Mouse (Mus musculus): ENCODE data around the gene Fosl1. TPM values are rescaled to one million over a fixed set of nuclear protein-coding genes. Genes with fewer than 3 reads are reported as not detected.

The Fosl1 gene
- polyA plus RNA-seq, 1 experiment from 2014 or later = not detected

DNA sequence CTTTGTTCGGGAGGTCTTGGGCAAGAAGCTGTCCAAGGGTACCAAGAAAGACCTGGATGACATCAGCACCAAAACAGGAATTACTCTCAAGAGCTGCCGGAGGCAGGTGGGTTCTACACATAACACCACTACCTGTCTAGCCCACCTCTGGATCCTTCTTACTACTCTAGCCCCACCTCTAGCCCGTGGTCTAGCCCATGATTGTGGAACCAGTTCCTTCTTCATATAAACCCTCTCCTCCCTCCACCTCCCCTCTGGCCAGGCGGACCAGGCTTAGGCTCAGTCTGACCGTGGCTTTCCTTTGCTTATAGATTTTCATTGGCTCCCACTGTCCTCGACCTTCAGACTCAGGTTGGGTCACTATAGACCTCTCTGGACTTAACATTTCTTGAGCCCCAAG, 14.1 kb downstream of the Fosl1 start:
- H3K4me2 ChIP-seq (replicated peaks) = peak overlapping the region; percentile 97
- H3K4me1 ChIP-seq = peaks cover 32% of the 10 kb centered on the region
- H3K36me3 ChIP-seq = peaks cover 47% of the 10 kb centered on the region
- ATAC-seq (ENCODE audit: low FRiP score, low read depth) = no peak
- 92% methylated on average over 6 of the region's 6 CpGs for WGBS
- H3K27me3 ChIP-seq = no peaks in the 10 kb centered on the region
- H3K9ac ChIP-seq = peak overlapping the region; percentile 81
- H3K9me3 ChIP-seq = no peaks in the 10 kb centered on the region
- peak overlapping the region; percentile 73 for H3K4me3 ChIP-seq
- H3K27ac ChIP-seq = no peak overlapping the region

DNA sequence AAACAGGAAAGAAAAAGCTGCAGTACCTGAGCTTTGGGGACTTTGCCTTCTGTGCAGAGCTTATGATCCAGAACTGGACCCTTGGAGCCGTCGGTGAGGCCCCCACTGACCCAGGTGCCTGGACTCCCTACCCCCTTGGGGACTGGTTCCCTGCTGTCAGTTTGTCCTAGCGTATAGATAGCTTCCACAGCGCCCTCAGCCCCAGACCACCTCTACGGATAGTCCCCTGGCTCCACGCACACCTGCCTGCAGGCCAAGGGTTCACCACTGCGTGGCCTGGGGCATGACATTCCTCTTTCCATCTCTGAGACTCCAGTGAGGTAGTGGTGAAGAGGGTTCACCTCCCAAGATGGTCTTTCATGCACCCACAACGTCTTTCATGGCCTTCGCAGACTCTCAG, 15.9 kb downstream of the Fosl1 start:
- Histone ChIP-seq H3K27ac (no peak overlapping the region), H3K4me2 (replicated peaks) (no peak overlapping the region)
- 89% methylated on average over 9 of the region's 9 CpGs for WGBS

DNA sequence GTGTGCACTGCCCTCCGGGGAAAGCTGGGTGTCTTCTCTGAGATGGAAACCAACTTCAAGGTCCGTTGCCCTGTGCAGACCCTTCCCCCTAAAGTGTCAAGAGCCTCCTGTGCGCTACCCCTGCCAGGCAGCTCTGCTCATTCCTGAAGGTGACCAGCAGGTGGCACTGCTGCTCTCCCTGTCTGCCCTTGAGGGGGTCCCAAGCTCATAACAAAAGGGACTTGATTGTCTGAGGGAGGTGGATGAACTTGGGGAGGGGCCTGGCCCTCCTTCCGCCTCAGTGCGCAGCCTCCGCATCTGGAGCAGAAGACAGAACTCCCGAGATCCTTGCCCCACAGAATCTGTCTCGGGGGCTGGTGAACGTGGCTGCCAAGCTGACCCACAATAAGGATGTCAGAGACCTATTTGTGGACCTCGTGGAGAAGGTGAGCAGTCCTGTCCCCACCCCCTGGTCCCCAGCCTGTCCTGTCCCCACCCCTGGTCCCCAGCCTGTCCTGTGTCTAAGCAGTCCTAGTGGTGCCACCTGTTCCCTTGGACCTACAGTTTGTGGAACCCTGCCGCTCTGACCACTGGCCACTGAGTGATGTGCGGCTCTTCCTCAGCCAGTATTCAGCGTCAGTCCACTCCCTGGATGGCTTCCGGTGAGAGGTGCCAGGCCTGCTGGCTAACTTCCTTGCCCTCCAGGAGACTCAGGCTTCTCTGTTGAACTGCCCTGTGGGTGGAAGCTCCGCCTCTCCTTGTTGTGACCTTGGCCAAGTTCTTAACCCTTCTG, 16.6 kb downstream of the Fosl1 start:
- 0 out of 2 replicates have a peak, but pooled peaks have one; percentile 22 for ATAC-seq (ENCODE audit: low FRiP score, low read depth)
- WGBS = 45% methylated on average over 15 of the region's 15 CpGs
- Histone ChIP-seq H3K4me1 (peaks cover 22% of the 10 kb centered on the region), H3K4me3 (peak overlapping the region; percentile 28), H3K27ac (peak overlapping the region; percentile 61; the same call in 1 of the 2 replicates), H3K27me3 (no peaks in the 10 kb centered on the region), H3K9ac (peak overlapping the region; percentile 57), H3K4me2 (replicated peaks) (peak overlapping the region; percentile 55), H3K9me3 (no peaks in the 10 kb centered on the region), H3K36me3 (peaks cover 64% of the 10 kb centered on the region)

More for the DNA sequence above, 15.9 kb downstream of the Fosl1 start:
- no peaks in the 10 kb centered on the region for H3K9me3 ChIP-seq
- H3K9ac ChIP-seq = no peak overlapping the region
- ATAC-seq (ENCODE audit: low FRiP score, low read depth) = no peak
- no peaks in the 10 kb centered on the region for H3K27me3 ChIP-seq
- no peak overlapping the region; the same call in 1 of the 2 replicates for H3K4me3 ChIP-seq
- peaks cover 64% of the 10 kb centered on the region for H3K36me3 ChIP-seq
- peaks cover 22% of the 10 kb centered on the region for H3K4me1 ChIP-seq

DNA sequence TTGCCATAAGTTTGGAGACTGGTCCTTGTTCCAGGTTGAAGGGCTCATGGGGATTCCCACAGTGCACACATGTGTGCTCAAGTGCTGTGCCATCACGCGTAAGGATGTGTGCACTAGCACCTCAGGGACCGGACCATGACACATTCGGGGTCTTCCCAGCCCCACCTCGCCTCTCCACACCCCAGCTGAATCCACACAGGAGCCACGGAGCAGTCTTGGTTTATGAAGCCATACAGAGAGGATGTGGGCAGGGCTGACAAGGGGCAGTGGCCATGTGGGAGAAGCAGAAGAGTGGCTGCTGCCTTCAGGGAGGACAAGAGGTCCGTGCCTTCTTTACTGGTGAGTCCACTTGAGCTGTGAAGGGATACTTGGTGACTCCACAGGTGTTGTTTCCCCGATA, 17.7 kb downstream of the Fosl1 start:
- Histone ChIP-seq H3K36me3 (peaks cover 64% of the 10 kb centered on the region), H3K9ac (no peak overlapping the region), H3K4me3 (no peak overlapping the region), H3K4me1 (peaks cover 19% of the 10 kb centered on the region), H3K4me2 (replicated peaks) (no peak overlapping the region), H3K27me3 (no peaks in the 10 kb centered on the region), H3K27ac (no peak overlapping the region), H3K9me3 (no peaks in the 10 kb centered on the region)
- ATAC-seq (ENCODE audit: low FRiP score, low read depth) = no peak
- WGBS = 94% methylated on average over 8 of the region's 8 CpGs

DNA sequence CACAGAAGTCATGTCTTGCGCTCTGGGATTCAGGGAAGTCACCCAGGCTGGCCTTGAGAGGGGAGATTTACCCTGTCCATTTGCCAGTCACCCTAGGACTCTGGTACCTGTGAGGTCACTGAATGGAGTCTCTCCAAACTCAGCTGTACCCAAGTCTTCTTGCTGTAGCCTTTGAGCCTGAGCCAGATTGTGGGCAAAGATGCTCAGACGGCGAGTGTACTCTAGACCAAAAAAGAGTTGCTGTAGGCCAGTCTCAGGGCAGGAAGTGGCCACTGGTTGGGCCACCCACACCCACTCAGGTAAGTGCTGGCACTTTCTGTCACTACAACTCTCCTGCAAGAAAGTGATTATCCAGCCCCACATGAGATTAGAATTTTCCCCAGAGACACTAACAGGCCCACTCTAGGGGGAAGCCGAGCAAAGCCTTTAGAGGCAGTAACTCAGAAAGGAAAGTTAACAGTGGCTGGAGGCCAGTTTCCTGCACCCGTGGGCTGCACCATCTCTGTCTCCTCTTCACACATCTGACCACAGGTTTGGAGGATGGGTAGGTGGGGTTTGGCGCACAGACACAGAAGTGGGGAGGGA, 19.7 kb downstream of the Fosl1 start:
- no peak overlapping the region for H3K4me2 ChIP-seq (replicated peaks)
- H3K27me3 ChIP-seq = no peaks in the 10 kb centered on the region
- H3K36me3 ChIP-seq = peaks cover 59% of the 10 kb centered on the region
- H3K4me1 ChIP-seq = peaks cover 7% of the 10 kb centered on the region
- ATAC-seq (ENCODE audit: low FRiP score, low read depth) = no peak
- no peak overlapping the region for H3K27ac ChIP-seq
- no peak overlapping the region for H3K4me3 ChIP-seq
- H3K9ac ChIP-seq = no peak overlapping the region
- WGBS = 91% methylated on average over 6 of the region's 6 CpGs
- H3K9me3 ChIP-seq = no peaks in the 10 kb centered on the region

DNA sequence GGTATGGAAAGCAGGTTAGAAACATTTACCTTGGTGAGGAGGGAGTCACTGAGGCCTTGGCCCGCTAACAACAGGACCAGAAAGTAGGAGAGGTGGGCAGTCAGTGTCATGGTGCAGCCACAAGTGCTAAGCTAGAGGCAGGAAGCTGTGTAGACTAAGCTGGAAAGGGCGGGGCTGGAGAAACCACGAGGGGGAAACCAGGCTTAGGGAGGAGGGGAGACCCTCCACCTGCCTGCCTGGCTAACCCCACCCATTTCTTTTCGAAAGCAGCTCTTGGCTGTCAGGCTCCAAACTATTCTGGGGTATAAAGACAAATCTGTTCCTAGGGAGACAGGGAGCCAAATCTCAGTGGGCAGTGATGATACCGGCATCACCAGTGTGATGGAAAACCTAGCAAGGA, 21.0 kb downstream of the Fosl1 start, which contains the start of gene Ctsw:
Ctsw (minus strand) TSS at position 134 of the 400 bp plus-strand sequence.
- 59% methylated on average over 5 of the region's 5 CpGs for WGBS
- Histone ChIP-seq H3K4me3 (no peak within 1 kb of the TSS), H3K9ac (peak within 1 kb of the TSS; percentile 8; the same call in 1 of the 2 replicates), H3K27ac (no peak within 1 kb of the TSS), H3K4me1 (peaks cover 7% of the 10 kb centered on the region), H3K4me2 (replicated peaks) (no peak within 1 kb of the TSS), H3K9me3 (no peaks in the 10 kb centered on the region), H3K36me3 (peaks cover 47% of the 10 kb centered on the region), H3K27me3 (no peaks in the 10 kb centered on the region)
- no peak for ATAC-seq (ENCODE audit: low FRiP score, low read depth)

DNA sequence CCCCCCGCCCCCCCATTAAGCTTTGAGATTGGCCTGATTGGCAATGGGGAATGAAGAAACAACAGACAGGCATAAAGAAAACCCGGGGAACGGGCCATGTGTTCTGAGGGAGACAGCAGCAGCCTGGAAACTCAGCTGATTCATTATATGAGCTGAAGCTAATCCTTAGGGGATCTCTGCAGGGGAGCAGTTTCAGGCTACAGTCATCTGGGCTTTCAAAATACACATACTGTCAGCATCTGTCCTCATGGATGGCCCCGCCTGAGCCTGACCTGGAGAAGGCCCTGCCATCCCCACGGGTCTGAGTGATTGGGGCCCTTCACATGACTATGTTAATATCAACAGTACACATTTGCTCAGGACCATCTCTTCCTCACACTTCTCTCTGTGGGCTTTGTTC, 24.5 kb downstream of the Fosl1 start:
- no peak overlapping the region for H3K4me2 ChIP-seq (replicated peaks)
- ATAC-seq (ENCODE audit: low FRiP score, low read depth) = no peak
- H3K27ac ChIP-seq = no peak overlapping the region
- peaks cover 26% of the 10 kb centered on the region for H3K4me1 ChIP-seq
- H3K36me3 ChIP-seq = peaks cover 14% of the 10 kb centered on the region
- WGBS = 45% methylated on average over 5 of the region's 5 CpGs
- H3K4me3 ChIP-seq = no peak overlapping the region
- H3K9me3 ChIP-seq = no peaks in the 10 kb centered on the region
- no peaks in the 10 kb centered on the region for H3K27me3 ChIP-seq
- no peak overlapping the region for H3K9ac ChIP-seq

DNA sequence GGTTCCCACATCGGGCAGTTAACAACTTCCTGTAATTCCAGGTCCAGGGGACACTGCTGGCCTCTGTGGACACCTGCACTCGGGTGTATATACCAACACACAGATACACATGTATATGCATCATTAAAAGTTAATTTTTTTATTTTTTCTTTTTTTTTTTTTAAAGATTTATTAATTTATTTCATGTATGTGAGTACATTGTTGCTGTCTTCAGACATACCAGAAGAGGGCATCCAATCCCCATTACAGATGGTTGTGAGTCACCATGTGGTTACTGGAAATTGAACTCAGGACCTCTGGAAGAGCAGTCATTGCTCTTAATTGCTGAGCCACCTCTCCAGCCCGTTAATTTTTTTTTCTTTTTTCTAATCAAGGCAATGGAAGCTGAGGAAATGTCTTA, 25.5 kb downstream of the Fosl1 start:
- Histone ChIP-seq H3K4me3 (no peak overlapping the region), H3K4me2 (replicated peaks) (peak overlapping the region; percentile 92; the same call in 1 of the 2 replicates), H3K9me3 (no peaks in the 10 kb centered on the region), H3K4me1 (peaks cover 30% of the 10 kb centered on the region), H3K27me3 (no peaks in the 10 kb centered on the region), H3K9ac (no peak overlapping the region), H3K36me3 (peaks cover 14% of the 10 kb centered on the region), H3K27ac (peak overlapping the region; percentile 90; the same call in 1 of the 2 replicates)
- no peak for ATAC-seq (ENCODE audit: low FRiP score, low read depth)
- WGBS = 75% methylated on average over 3 of the region's 3 CpGs

DNA sequence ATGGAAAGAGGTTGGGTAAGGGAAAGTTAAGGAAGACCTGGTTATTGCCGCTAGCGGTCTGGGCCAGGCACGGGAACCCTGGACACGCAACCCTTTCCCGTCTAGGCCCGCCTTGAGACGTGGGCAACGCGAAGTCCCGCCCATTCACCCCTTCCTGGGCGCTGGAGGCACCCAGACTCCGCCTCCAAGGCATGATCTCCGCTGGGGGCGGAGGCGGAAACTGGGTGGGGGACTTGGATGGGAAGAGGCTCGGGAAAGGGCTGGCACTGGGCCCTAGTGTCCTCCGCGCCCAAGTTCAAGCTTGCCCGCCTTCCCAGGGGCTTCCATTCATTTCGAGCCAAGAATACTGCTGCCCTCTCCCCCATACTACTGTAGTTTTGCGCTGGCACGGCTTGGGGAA, 26.4 kb downstream of the Fosl1 start, which contains the start of gene Efemp2:
Efemp2 (plus strand) TSS at position 235 of the 400 bp plus-strand sequence.
- Histone ChIP-seq H3K27me3 (no peaks in the 10 kb centered on the region), H3K9me3 (no peaks in the 10 kb centered on the region), H3K4me1 (peaks cover 30% of the 10 kb centered on the region), H3K4me2 (replicated peaks) (peak within 1 kb of the TSS; percentile 92), H3K27ac (peak within 1 kb of the TSS; percentile 90), H3K36me3 (peaks cover 20% of the 10 kb centered on the region), H3K4me3 (peak within 1 kb of the TSS; percentile 72), H3K9ac (peak within 1 kb of the TSS; percentile 90)
- peak; percentile 51 for ATAC-seq (ENCODE audit: low FRiP score, low read depth)
- 1% methylated on average over 22 of the region's 22 CpGs for WGBS

DNA sequence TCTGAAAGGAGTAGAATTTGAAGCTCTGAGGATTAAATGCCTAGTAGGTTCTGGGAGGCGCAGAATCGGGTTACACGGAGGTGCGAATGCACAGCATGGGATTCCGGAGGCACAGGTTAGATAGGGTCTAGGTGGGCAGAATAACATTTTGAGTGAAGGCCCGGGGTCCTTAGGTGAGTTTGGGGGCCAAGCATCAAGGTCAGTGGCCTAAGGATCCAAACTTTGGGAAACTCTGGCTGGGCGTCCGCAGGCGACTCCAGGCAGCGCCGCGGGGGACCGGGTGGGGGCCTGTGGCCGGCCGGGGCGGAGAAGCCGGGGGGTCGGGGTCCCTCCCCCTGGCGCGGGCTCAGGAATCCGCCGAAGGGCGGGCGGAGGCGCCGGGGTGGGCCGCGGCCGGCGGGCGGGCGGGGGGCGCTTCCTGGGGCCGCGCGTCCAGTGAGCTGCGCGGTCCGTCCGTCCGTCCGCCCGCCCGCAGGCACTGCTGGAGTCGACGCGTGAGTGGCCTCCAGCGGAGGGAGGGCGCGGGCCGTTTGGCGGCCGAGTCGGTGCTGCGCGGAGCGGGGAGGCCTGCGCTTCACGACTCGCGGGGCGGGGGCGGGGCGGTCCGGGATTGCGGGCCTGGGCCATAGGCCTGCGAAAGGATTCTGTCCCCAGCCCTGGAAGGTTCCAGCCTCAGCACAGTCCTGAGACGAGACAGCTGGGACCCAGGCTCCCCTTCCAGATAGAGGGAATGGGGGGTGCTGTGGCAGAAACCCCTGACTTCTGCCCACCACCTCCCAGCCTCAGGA, 27.1 kb downstream of the Fosl1 start:
- peak; percentile 52 for ATAC-seq (ENCODE audit: low FRiP score, low read depth)
- Histone ChIP-seq H3K9me3 (no peaks in the 10 kb centered on the region), H3K4me2 (replicated peaks) (peak overlapping the region; percentile 92), H3K9ac (peak overlapping the region; percentile 90), H3K27me3 (no peaks in the 10 kb centered on the region), H3K4me1 (peaks cover 30% of the 10 kb centered on the region), H3K4me3 (peak overlapping the region; percentile 72), H3K27ac (peak overlapping the region; percentile 90), H3K36me3 (peaks cover 28% of the 10 kb centered on the region)
- under 1% methylated on average over 65 of the region's 68 CpGs for WGBS

DNA sequence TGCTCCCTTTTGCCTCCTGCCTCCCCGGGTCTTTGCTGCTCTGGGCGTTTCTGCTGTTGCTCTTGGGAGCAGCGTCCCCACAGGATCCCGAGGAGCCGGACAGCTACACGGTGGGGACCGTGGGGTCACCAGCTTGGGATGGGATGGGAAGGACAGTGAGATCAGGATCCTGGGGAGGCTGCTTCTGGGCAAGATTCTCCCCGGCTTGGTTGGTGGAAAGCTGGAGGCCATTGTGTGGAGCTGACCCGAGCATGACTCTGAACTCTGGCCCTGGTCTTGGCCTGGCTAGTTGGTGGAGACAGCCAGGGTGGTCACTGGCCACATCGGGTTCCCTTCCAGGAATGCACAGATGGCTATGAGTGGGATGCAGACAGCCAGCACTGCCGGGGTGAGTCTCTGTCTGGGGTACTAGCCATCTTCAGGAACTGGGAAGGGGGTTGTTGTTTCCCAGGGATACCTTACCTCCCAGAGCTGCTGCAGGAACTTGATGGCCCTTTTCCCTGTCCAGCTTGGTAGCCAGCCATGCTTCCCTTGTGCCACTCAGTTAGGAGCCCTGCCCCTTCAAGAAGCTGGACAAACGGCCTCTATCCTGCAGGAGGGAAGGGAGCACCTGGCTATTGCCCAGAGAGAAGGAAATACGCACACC, 27.8 kb downstream of the Fosl1 start:
- H3K4me2 ChIP-seq (replicated peaks) = peak overlapping the region; percentile 92
- H3K4me1 ChIP-seq = peaks cover 30% of the 10 kb centered on the region
- H3K9me3 ChIP-seq = no peaks in the 10 kb centered on the region
- H3K27ac ChIP-seq = peak overlapping the region; percentile 90
- H3K36me3 ChIP-seq = peaks cover 35% of the 10 kb centered on the region
- peak; percentile 4; the same call in 1 of the 2 replicates for ATAC-seq (ENCODE audit: low FRiP score, low read depth)
- 10% methylated on average over 13 of the region's 13 CpGs for WGBS
- peak overlapping the region; percentile 90 for H3K9ac ChIP-seq
- no peaks in the 10 kb centered on the region for H3K27me3 ChIP-seq
- H3K4me3 ChIP-seq = peak overlapping the region; percentile 72

Measured in limb, embryonic 13.5 days (tissue).